Mouse (Mus musculus) midbrain, embryonic 15.5 days (tissue): ENCODE measurements around the gene Ccdc13. TPM values are rescaled to one million over a fixed set of nuclear protein-coding genes. Genes with fewer than 3 reads are reported as not detected.

Source experiments
- ATAC-seq: fragments of 200-750 bp; cut with Nextera tagmentation; replicated peaks from 2 replicates; pipeline ENCODE4 v1.8.0; 2017; ENCODE audit warnings: moderate TSS enrichment
- H3K27ac ChIP-seq: fragments of 300-500 bp; sonication (generic); 2 replicates; pipeline ENCODE4 v1.5.1; 2015; ENCODE audit warnings: mild to moderate bottlenecking, inconsistent platforms
- H3K27me3 ChIP-seq: fragments of 300-500 bp; sonication (generic); replicated peaks from 2 replicates; pipeline ENCODE4 v1.6.1; 2015; ENCODE audit warnings: inconsistent platforms
- H3K36me3 ChIP-seq: fragments of 300-500 bp; sonication (generic); replicated peaks from 2 replicates; pipeline ENCODE4 v1.6.1; 2015; ENCODE audit warnings: inconsistent platforms
- H3K4me1 ChIP-seq: fragments of 300-500 bp; sonication (generic); 2 replicates; pipeline ENCODE4 v1.6.1; 2015; ENCODE audit warnings: inconsistent platforms
- H3K4me2 ChIP-seq: fragments of 300-500 bp; sonication (generic); 2 replicates; pipeline ENCODE4 v1.6.1; 2015; ENCODE audit warnings: inconsistent platforms, mild to moderate bottlenecking, moderate library complexity
- H3K4me3 ChIP-seq: fragments of 300-500 bp; sonication (generic); 2 replicates; pipeline ENCODE4 v1.5.1; 2015; ENCODE audit warnings: mild to moderate bottlenecking, inconsistent platforms
- H3K9ac ChIP-seq: fragments of 300-500 bp; sonication (generic); 2 replicates; pipeline ENCODE4 v1.6.1; 2015; ENCODE audit warnings: mild to moderate bottlenecking, inconsistent platforms
- H3K9me3 ChIP-seq: fragments of 300-500 bp; sonication (generic); 2 replicates; pipeline ENCODE4 v1.6.1; 2016; ENCODE audit warnings: inconsistent platforms
- WGBS: fragments of 180-500 bp; shearing (Covaris S2); methylation state at CpG from one replicate; pipeline ENCODE4 v1.1.7; 2015; ENCODE audit warnings: mixed read lengths; 5-methylcytosine and 5-hydroxymethylcytosine counted together
- polyA plus RNA-seq: library from polyadenylated mRNA; unstranded; fragments of >200 nt; fragmentation: Nextera tagmentation; extraction: Ambion mirVana; gene quantifications from 2 replicates; pipeline ENCODE4 v1.2.1, GENCODE M21; 2015

Ccdc13 gene
- polyA plus RNA-seq, 1 experiment from 2014 or later, result 4.2 TPM

- Histone ChIP-seq H3K4me1 (no peaks in the 10 kb centered on the region; the same call in 1 of the 2 replicates), H3K9ac (no peak overlapping the region), H3K4me3 (no peak overlapping the region), H3K4me2 (no peak overlapping the region), H3K36me3 (no peaks in the 10 kb centered on the region), H3K27me3 (0 out of 2 replicates have a peak, but pooled peaks cover 2% of the 10 kb centered on the region), H3K9me3 (no peaks in the 10 kb centered on the region), H3K27ac (no peak overlapping the region)
- 13% methylated on average over 5 of the region's 5 CpGs for WGBS
- no peak for ATAC-seq
Measured at GRCm38 (mm10) chr9:121791206-121791605, 48.1 kb downstream of the Ccdc13 start.

GRCm38 (mm10) chr9:121786359-121786758 is 52.9 kb downstream of the Ccdc13 start:
- no peaks in the 10 kb centered on the region for H3K4me1 ChIP-seq
- H3K9me3 ChIP-seq, result no peaks in the 10 kb centered on the region
- H3K4me2 ChIP-seq, result no peak overlapping the region
- H3K27me3 ChIP-seq, result no peaks in the 10 kb centered on the region
- H3K9ac ChIP-seq, result no peak overlapping the region
- no peak for ATAC-seq
- H3K27ac ChIP-seq, result no peak overlapping the region
- H3K36me3 ChIP-seq, result no peaks in the 10 kb centered on the region
- H3K4me3 ChIP-seq, result no peak overlapping the region
- WGBS, result 80% methylated on average over 2 of the region's 2 CpGs

- no peak overlapping the region for H3K4me3 ChIP-seq
- WGBS, result 85% methylated on average over 8 of the region's 8 CpGs
- H3K36me3 ChIP-seq, result no peaks in the 10 kb centered on the region
- no peaks in the 10 kb centered on the region for H3K9me3 ChIP-seq
- no peaks in the 10 kb centered on the region for H3K27me3 ChIP-seq
- H3K27ac ChIP-seq, result no peak overlapping the region
- no peak for ATAC-seq
- no peaks in the 10 kb centered on the region for H3K4me1 ChIP-seq
- no peak overlapping the region for H3K4me2 ChIP-seq
- H3K9ac ChIP-seq, result no peak overlapping the region
Measured at GRCm38 (mm10) chr9:121785261-121785660, 54.0 kb downstream of the Ccdc13 start.

GRCm38 (mm10) chr9:121784801-121785200 is 54.5 kb downstream of the Ccdc13 start:
- Histone ChIP-seq H3K4me2 (no peak overlapping the region), H3K27me3 (peaks cover 3% of the 10 kb centered on the region; the same call in 1 of the 2 replicates), H3K36me3 (no peaks in the 10 kb centered on the region), H3K27ac (no peak overlapping the region), H3K4me1 (no peaks in the 10 kb centered on the region), H3K9me3 (no peaks in the 10 kb centered on the region), H3K9ac (no peak overlapping the region), H3K4me3 (no peak overlapping the region)
- no peak for ATAC-seq
- 88% methylated on average over 12 of the region's 12 CpGs for WGBS

GRCm38 (mm10) chr9:121778066-121778624 is 61.1 kb downstream of the Ccdc13 start:
- WGBS, result 13% methylated on average over 54 of the region's 54 CpGs
- Histone ChIP-seq H3K9ac (peak overlapping the region; percentile 31), H3K9me3 (no peaks in the 10 kb centered on the region), H3K27me3 (peaks cover 47% of the 10 kb centered on the region), H3K4me3 (peak overlapping the region; percentile 40), H3K4me1 (peaks cover 12% of the 10 kb centered on the region), H3K4me2 (peak overlapping the region; percentile 73), H3K36me3 (no peaks in the 10 kb centered on the region), H3K27ac (0 out of 2 replicates have a peak overlapping the region, but pooled peaks have one; percentile 17)
- ATAC-seq, result peak; percentile 67

GRCm38 (mm10) chr9:121777484-121778065 is 61.7 kb downstream of the Ccdc13 start, which contains the start of gene Klhl40:
TSS of gene Klhl40 (plus strand) at chr9:121777607.
- Histone ChIP-seq H3K27me3 (peaks cover 47% of the 10 kb centered on the region), H3K27ac (0 out of 2 replicates have a peak within 1 kb of the TSS, but pooled peaks have one; percentile 17), H3K36me3 (no peaks in the 10 kb centered on the region), H3K4me1 (peaks cover 12% of the 10 kb centered on the region), H3K4me2 (peak within 1 kb of the TSS; percentile 73), H3K9ac (peak within 1 kb of the TSS; percentile 31), H3K9me3 (no peaks in the 10 kb centered on the region), H3K4me3 (peak within 1 kb of the TSS; percentile 40)
- 16% methylated on average over 30 of the region's 30 CpGs for WGBS
- peak; percentile 49 for ATAC-seq

GRCm38 (mm10) chr9:121776511-121776910 is 62.8 kb downstream of the Ccdc13 start:
- Histone ChIP-seq H3K4me2 (no peak overlapping the region), H3K4me3 (no peak overlapping the region), H3K27me3 (peaks cover 47% of the 10 kb centered on the region), H3K4me1 (peaks cover 12% of the 10 kb centered on the region), H3K9me3 (no peaks in the 10 kb centered on the region), H3K9ac (no peak overlapping the region), H3K27ac (no peak overlapping the region), H3K36me3 (no peaks in the 10 kb centered on the region)
- ATAC-seq, result no peak
- 84% methylated on average over 7 of the region's 7 CpGs for WGBS

GRCm38 (mm10) chr9:121775951-121776350 is 63.3 kb downstream of the Ccdc13 start:
- WGBS, result 83% methylated on average over 10 of the region's 10 CpGs

GRCm38 (mm10) chr9:121772412-121772811 is 66.8 kb downstream of the Ccdc13 start:
- Histone ChIP-seq H3K4me3 (no peak overlapping the region), H3K36me3 (peaks cover 6% of the 10 kb centered on the region; the same call in 1 of the 2 replicates), H3K4me1 (peaks cover 1% of the 10 kb centered on the region), H3K9ac (no peak overlapping the region), H3K4me2 (no peak overlapping the region), H3K9me3 (no peaks in the 10 kb centered on the region), H3K27ac (no peak overlapping the region), H3K27me3 (peaks cover 20% of the 10 kb centered on the region)
- WGBS, result 83% methylated on average over 5 of the region's 5 CpGs
- no peak for ATAC-seq

More at GRCm38 (mm10) chr9:121775951-121776350, 63.3 kb downstream of the Ccdc13 start:
- Histone ChIP-seq H3K36me3 (no peaks in the 10 kb centered on the region), H3K4me1 (peaks cover 12% of the 10 kb centered on the region), H3K9me3 (no peaks in the 10 kb centered on the region), H3K4me3 (no peak overlapping the region), H3K27me3 (peaks cover 47% of the 10 kb centered on the region), H3K9ac (no peak overlapping the region), H3K27ac (no peak overlapping the region), H3K4me2 (no peak overlapping the region)
- no peak for ATAC-seq

GRCm38 (mm10) chr9:121765166-121765855 is 74.0 kb downstream of the Ccdc13 start:
- Histone ChIP-seq H3K4me2 (no peak overlapping the region), H3K9me3 (no peaks in the 10 kb centered on the region), H3K27ac (no peak overlapping the region), H3K27me3 (no peaks in the 10 kb centered on the region), H3K9ac (no peak overlapping the region), H3K36me3 (peaks cover 16% of the 10 kb centered on the region; the same call in 1 of the 2 replicates), H3K4me1 (peaks cover 19% of the 10 kb centered on the region), H3K4me3 (no peak overlapping the region)
- WGBS, result 92% methylated on average over 16 of the region's 16 CpGs
- ATAC-seq, result no peak

GRCm38 (mm10) chr9:121763716-121764115 is 75.5 kb downstream of the Ccdc13 start:
- Histone ChIP-seq H3K4me1 (peaks cover 25% of the 10 kb centered on the region), H3K4me3 (no peak overlapping the region), H3K27me3 (no peaks in the 10 kb centered on the region), H3K9me3 (no peaks in the 10 kb centered on the region), H3K36me3 (peaks cover 16% of the 10 kb centered on the region; the same call in 1 of the 2 replicates), H3K27ac (no peak overlapping the region), H3K9ac (no peak overlapping the region), H3K4me2 (no peak overlapping the region)
- WGBS, result 91% methylated on average over 19 of the region's 19 CpGs
- no peak for ATAC-seq

- no peak overlapping the region for H3K4me3 ChIP-seq
- no peaks in the 10 kb centered on the region for H3K27me3 ChIP-seq
- peaks cover 34% of the 10 kb centered on the region for H3K4me1 ChIP-seq
- peaks cover 14% of the 10 kb centered on the region; the same call in 1 of the 2 replicates for H3K36me3 ChIP-seq
- H3K27ac ChIP-seq, result no peak overlapping the region
- 89% methylated on average over 25 of the region's 25 CpGs for WGBS
- no peak overlapping the region for H3K9ac ChIP-seq
- no peak overlapping the region for H3K4me2 ChIP-seq
- ATAC-seq, result no peak
- H3K9me3 ChIP-seq, result no peaks in the 10 kb centered on the region
Measured at GRCm38 (mm10) chr9:121762761-121763160, 76.5 kb downstream of the Ccdc13 start.
